Mouse (Mus musculus): ENCODE results near the gene Apoe. TPM values are rescaled to one million over a fixed set of nuclear protein-coding genes. Genes with fewer than 3 reads are reported as not detected.

Gene Apoe
- total RNA-seq (2014; fragmentation: Nextera tagmentation) (7.4 and 8.1 TPM in 2 replicates), total RNA-seq (2017) (19.9 TPM in 2 replicates), polyA plus RNA-seq (2012) (28.6 and 28.7 TPM in 2 replicates)

GRCm38 (mm10) chr7:19698907-19699826 lies at the start of gene Apoe:
Gene Apoe (minus strand): TSS chr7:19699188.
- Histone ChIP-seq H3K4me1 (ENCODE audit: insufficient read depth, low read depth, low read length) (peaks cover 87% of the 10 kb centered on the region), H3K36me3 (replicated peaks) (peaks cover 80% of the 10 kb centered on the region), H3K27me3 (ENCODE audit: insufficient read depth, low read length) (no peaks in the 10 kb centered on the region), H3K4me3 (ENCODE audit: low read depth, low read length) (no peak within 1 kb of the TSS), H3K9me3 (replicated peaks) (peaks cover 13% of the 10 kb centered on the region)
- TF ChIP-seq GATA2 (IDR thresholded peaks at IDR 0.05; ENCODE audit: borderline replicate concordance, low read depth, low read length) (no peak), POLR2AphosphoS5 (IDR thresholded peaks at IDR 0.05; ENCODE audit: insufficient replicate concordance, low read depth, low read length) (no peak)
- ATAC-seq (ENCODE audit: extremely low read depth, insufficient number of reproducible peaks, low FRiP score, poor library complexity, severe bottlenecking) (no peak), DNase-seq (ENCODE audit: low spot score) (no peak)

GRCm38 (mm10) chr7:19747420-19748218 lies 48.6 kb upstream of the Apoe start:
- DNase-seq (ENCODE audit: low spot score) (no peak), ATAC-seq (ENCODE audit: extremely low read depth, insufficient number of reproducible peaks, low FRiP score, poor library complexity, severe bottlenecking) (no peak)
- Histone ChIP-seq H3K4me3 (ENCODE audit: low read depth, low read length) (peak overlapping the region; percentile 88), H3K4me1 (ENCODE audit: insufficient read depth, low read depth, low read length) (peaks cover 79% of the 10 kb centered on the region), H3K27me3 (ENCODE audit: insufficient read depth, low read length) (no peaks in the 10 kb centered on the region), H3K36me3 (replicated peaks) (peaks cover 38% of the 10 kb centered on the region), H3K9me3 (replicated peaks) (no peaks in the 10 kb centered on the region)
- TF ChIP-seq POLR2AphosphoS5 (IDR thresholded peaks at IDR 0.05; ENCODE audit: insufficient replicate concordance, low read depth, low read length) = no peak
- no peak for TF ChIP-seq TAL1 (conservative IDR thresholded peaks at IDR 0.05; ENCODE audit: low read depth, low read length)
- no peak for TF ChIP-seq GATA2 (IDR thresholded peaks at IDR 0.05; ENCODE audit: borderline replicate concordance, low read depth, low read length)
- no peak for TF ChIP-seq GATA1 (IDR thresholded peaks at IDR 0.05; ENCODE audit: borderline replicate concordance, low read length)
- TF ChIP-seq CTCF (IDR thresholded peaks at IDR 0.05; ENCODE audit: low read depth, low read length) = no peak

GRCm38 (mm10) chr7:19746426-19747201 lies 47.6 kb upstream of the Apoe start:
- Histone ChIP-seq H3K27me3 (ENCODE audit: insufficient read depth, low read length) (no peaks in the 10 kb centered on the region), H3K36me3 (replicated peaks) (peaks cover 48% of the 10 kb centered on the region), H3K9me3 (replicated peaks) (no peaks in the 10 kb centered on the region), H3K4me3 (ENCODE audit: low read depth, low read length) (peak overlapping the region; percentile 59; the same call in 1 of the 2 replicates), H3K4me1 (ENCODE audit: insufficient read depth, low read depth, low read length) (peaks cover 89% of the 10 kb centered on the region)
- no peak for TF ChIP-seq POLR2AphosphoS5 (IDR thresholded peaks at IDR 0.05; ENCODE audit: insufficient replicate concordance, low read depth, low read length)
- TF ChIP-seq CTCF (IDR thresholded peaks at IDR 0.05; ENCODE audit: low read depth, low read length) = no peak
- TF ChIP-seq GATA1 (IDR thresholded peaks at IDR 0.05; ENCODE audit: borderline replicate concordance, low read length) = no peak
- no peak for TF ChIP-seq TAL1 (conservative IDR thresholded peaks at IDR 0.05; ENCODE audit: low read depth, low read length)
- no peak for TF ChIP-seq GATA2 (IDR thresholded peaks at IDR 0.05; ENCODE audit: borderline replicate concordance, low read depth, low read length)
- no peak for ATAC-seq (ENCODE audit: extremely low read depth, insufficient number of reproducible peaks, low FRiP score, poor library complexity, severe bottlenecking)
- no peak for DNase-seq (ENCODE audit: low spot score)

GRCm38 (mm10) chr7:19745971-19746370 lies 47.0 kb upstream of the Apoe start:
- H3K4me3 ChIP-seq (ENCODE audit: low read depth, low read length) = no peak overlapping the region
- peaks cover 91% of the 10 kb centered on the region for H3K4me1 ChIP-seq (ENCODE audit: insufficient read depth, low read depth, low read length)
- no peaks in the 10 kb centered on the region for H3K27me3 ChIP-seq (ENCODE audit: insufficient read depth, low read length)
- peaks cover 54% of the 10 kb centered on the region for H3K36me3 ChIP-seq (replicated peaks)
- DNase-seq (ENCODE audit: low spot score) (no peak), ATAC-seq (ENCODE audit: extremely low read depth, insufficient number of reproducible peaks, low FRiP score, poor library complexity, severe bottlenecking) (no peak)
- H3K9me3 ChIP-seq (replicated peaks) = no peaks in the 10 kb centered on the region
- no peak for TF ChIP-seq TAL1 (conservative IDR thresholded peaks at IDR 0.05; ENCODE audit: low read depth, low read length)
- no peak for TF ChIP-seq POLR2AphosphoS5 (IDR thresholded peaks at IDR 0.05; ENCODE audit: insufficient replicate concordance, low read depth, low read length)
- TF ChIP-seq GATA2 (IDR thresholded peaks at IDR 0.05; ENCODE audit: borderline replicate concordance, low read depth, low read length) = no peak
- TF ChIP-seq CTCF (IDR thresholded peaks at IDR 0.05; ENCODE audit: low read depth, low read length) = no peak
- TF ChIP-seq GATA1 (IDR thresholded peaks at IDR 0.05; ENCODE audit: borderline replicate concordance, low read length) = no peak

- no peak for DNase-seq (ENCODE audit: low spot score)
- no peak for ATAC-seq (ENCODE audit: extremely low read depth, insufficient number of reproducible peaks, low FRiP score, poor library complexity, severe bottlenecking)
- no peaks in the 10 kb centered on the region for H3K27me3 ChIP-seq (ENCODE audit: insufficient read depth, low read length)
Measured at GRCm38 (mm10) chr7:19744590-19745385, 45.8 kb upstream of the Apoe start.

More at GRCm38 (mm10) chr7:19744590-19745385, 45.8 kb upstream of the Apoe start:
- peaks cover 62% of the 10 kb centered on the region for H3K36me3 ChIP-seq (replicated peaks)
- TF ChIP-seq TAL1 (conservative IDR thresholded peaks at IDR 0.05; ENCODE audit: low read depth, low read length) = no peak
- TF ChIP-seq GATA1 (IDR thresholded peaks at IDR 0.05; ENCODE audit: borderline replicate concordance, low read length) = no peak
- no peak for TF ChIP-seq CTCF (IDR thresholded peaks at IDR 0.05; ENCODE audit: low read depth, low read length)
- TF ChIP-seq GATA2 (IDR thresholded peaks at IDR 0.05; ENCODE audit: borderline replicate concordance, low read depth, low read length) = no peak
- TF ChIP-seq POLR2AphosphoS5 (IDR thresholded peaks at IDR 0.05; ENCODE audit: insufficient replicate concordance, low read depth, low read length) = no peak
- H3K9me3 ChIP-seq (replicated peaks) = no peaks in the 10 kb centered on the region
- H3K4me1 ChIP-seq (ENCODE audit: insufficient read depth, low read depth, low read length) = peaks cover 87% of the 10 kb centered on the region
- H3K4me3 ChIP-seq (ENCODE audit: low read depth, low read length) = no peak overlapping the region
